In genomic region chr3:41424142-41424939, GRCm38 (mm10) we compare ENCODE assay signal across 15 mouse cellular contexts.
DNase-seq lines count a peak whose midpoint lies in the region; ATAC-seq and TF ChIP-seq lines count a peak whose summit lies in the region.
"Had no signal": no experiment of that assay in that cellular context is flagged by ENCODE, and none has a peak within 500 bp of the region (broad histone marks: within the 10 kb centered on the region; RNA-seq: fewer than 3 reads in every experiment).

No protein-coding gene starts in this region.

- H3K9me3 ChIP-seq in forebrain, embryonic 12.5 days: no peaks in the 10 kb centered on the region
- H3K9me3 ChIP-seq in forebrain, embryonic 13.5 days (replicated peaks): no peaks in the 10 kb centered on the region
- H3K9me3 ChIP-seq in liver, postnatal 0 days (ENCODE audit: low read length): no peaks in the 10 kb centered on the region
- H3K9me3 ChIP-seq in G1E (replicated peaks): no peaks in the 10 kb centered on the region
- H3K9me3 ChIP-seq in midbrain, embryonic 13.5 days: no peaks in the 10 kb centered on the region
- H3K9me3 ChIP-seq: limb, embryonic 15.5 days had no signal

- no peak overlapping the region for H3K4me2 ChIP-seq in forebrain, embryonic 12.5 days
- no peak overlapping the region for H3K4me2 ChIP-seq in forebrain, embryonic 13.5 days
- no peak overlapping the region for H3K4me2 ChIP-seq in liver, postnatal 0 days (ENCODE audit: low read depth, low read length)
- no peak overlapping the region for H3K4me2 ChIP-seq in midbrain, embryonic 13.5 days (replicated peaks)
- H3K4me2 ChIP-seq: limb, embryonic 15.5 days had no signal

- H3K4me3 ChIP-seq in forebrain, embryonic 12.5 days (replicated peaks): no peak overlapping the region
- H3K4me3 ChIP-seq in forebrain, embryonic 13.5 days: no peak overlapping the region
- no peak overlapping the region for H3K4me3 ChIP-seq in liver, postnatal 0 days (ENCODE audit: low read depth, low read length)
- peak overlapping the region; percentile 46; the same call in 1 of the 2 replicates for H3K4me3 ChIP-seq in G1E (ENCODE audit: low read depth, low read length)
- H3K4me3 ChIP-seq in midbrain, embryonic 13.5 days (replicated peaks): no peak overlapping the region
- H3K4me3 ChIP-seq: limb, embryonic 15.5 days had no signal

- no peaks in the 10 kb centered on the region for H3K27me3 ChIP-seq in forebrain, embryonic 12.5 days
- H3K27me3 ChIP-seq in forebrain, embryonic 13.5 days: no peaks in the 10 kb centered on the region
- no peaks in the 10 kb centered on the region for H3K27me3 ChIP-seq in liver, postnatal 0 days (ENCODE audit: insufficient read depth, low read length)
- H3K27me3 ChIP-seq in G1E (ENCODE audit: insufficient read depth, low read length): no peaks in the 10 kb centered on the region
- H3K27me3 ChIP-seq in midbrain, embryonic 13.5 days: 0 out of 2 replicates have a peak, but pooled peaks cover 4% of the 10 kb centered on the region
- H3K27me3 ChIP-seq: limb, embryonic 15.5 days had no signal

- H3K9ac ChIP-seq in forebrain, embryonic 12.5 days: no peak overlapping the region
- no peak overlapping the region for H3K9ac ChIP-seq in forebrain, embryonic 13.5 days
- H3K9ac ChIP-seq in liver, postnatal 0 days (replicated peaks): no peak overlapping the region
- H3K9ac ChIP-seq in midbrain, embryonic 13.5 days (replicated peaks): no peak overlapping the region
- H3K9ac ChIP-seq: limb, embryonic 15.5 days had no signal

- H3K27ac ChIP-seq in forebrain, embryonic 12.5 days: no peak overlapping the region
- no peak overlapping the region for H3K27ac ChIP-seq in forebrain, embryonic 13.5 days
- H3K27ac ChIP-seq in liver, postnatal 0 days (ENCODE audit: low read depth): no peak overlapping the region
- no peak overlapping the region for H3K27ac ChIP-seq in midbrain, embryonic 13.5 days
- H3K27ac ChIP-seq: limb, embryonic 15.5 days had no signal

- H3K36me3 ChIP-seq in forebrain, embryonic 12.5 days (replicated peaks): no peaks in the 10 kb centered on the region
- no peaks in the 10 kb centered on the region for H3K36me3 ChIP-seq in forebrain, embryonic 13.5 days (ENCODE audit: poor library complexity, severe bottlenecking)
- no peaks in the 10 kb centered on the region for H3K36me3 ChIP-seq in liver, postnatal 0 days (replicated peaks; ENCODE audit: insufficient read depth, low read length)
- H3K36me3 ChIP-seq in G1E (replicated peaks): no peaks in the 10 kb centered on the region
- no peaks in the 10 kb centered on the region for H3K36me3 ChIP-seq in midbrain, embryonic 13.5 days
- H3K36me3 ChIP-seq: limb, embryonic 15.5 days had no signal

- no peak for TF ChIP-seq EP300 in liver, postnatal 0 days (IDR thresholded peaks at IDR 0.05; ENCODE audit: low read depth)

- 0 out of 2 replicates have a peak, but pooled peaks have one; percentile 44 for ATAC-seq in forebrain, embryonic 12.5 days (ENCODE audit: low FRiP score)
- no peak; the same call in 1 of the 2 replicates for ATAC-seq in forebrain, embryonic 13.5 days
- ATAC-seq in liver, postnatal 0 days: no peak
- no peak for ATAC-seq in G1E (ENCODE audit: extremely low read depth, insufficient number of reproducible peaks, low FRiP score, poor library complexity, severe bottlenecking)
- 0 out of 2 replicates have a peak, but pooled peaks have one; percentile 43 for ATAC-seq in midbrain, embryonic 13.5 days

- DNase-seq in liver: peak; percentile 4
- DNase-seq in liver, postnatal 0 days: no peak
- peak; percentile 43 for DNase-seq in G1E (ENCODE audit: low spot score)
- DNase-seq in left cerebral cortex, adult 18-20 months (ENCODE audit: low spot score in 2 of 2): no peak
- DNase-seq in yolk sac, embryonic 10.5 days (ENCODE audit: low spot score): no peak
- DNase-seq: adrenal gland, adult 8-10 months; B cell, adult 2 months; kidney, adult 9 months; layer of hippocampus, postnatal 36 days; lung, postnatal 10 days; thymus, adult 18-20 months had no signal

- peaks cover 12% of the 10 kb centered on the region for H3K4me1 ChIP-seq in forebrain, embryonic 12.5 days
- H3K4me1 ChIP-seq in forebrain, embryonic 13.5 days: peaks cover 10% of the 10 kb centered on the region
- H3K4me1 ChIP-seq in liver, postnatal 0 days (ENCODE audit: insufficient read depth): no peaks in the 10 kb centered on the region
- peaks cover 51% of the 10 kb centered on the region for H3K4me1 ChIP-seq in G1E (ENCODE audit: insufficient read depth, low read depth, low read length)
- peaks cover 7% of the 10 kb centered on the region; the same call in 1 of the 2 replicates for H3K4me1 ChIP-seq in midbrain, embryonic 13.5 days (replicated peaks)

- no peak for TF ChIP-seq CTCF in liver, postnatal 0 days (IDR thresholded peaks at IDR 0.05; ENCODE audit: low read depth)
- no peak for TF ChIP-seq CTCF in G1E (IDR thresholded peaks at IDR 0.05; ENCODE audit: low read depth, low read length)

- WGBS in forebrain, embryonic 12.5 days: 19% methylated on average over 10 of the region's 10 CpGs
- 26% methylated on average over 10 of the region's 10 CpGs for WGBS in forebrain, embryonic 13.5 days
- 18% methylated on average over 10 of the region's 10 CpGs for WGBS in liver, postnatal 0 days (ENCODE audit: insufficient replicate concordance)
- WGBS in midbrain, embryonic 13.5 days: 13% methylated on average over 10 of the region's 10 CpGs

Comparison
In these comparisons a context has a peak if more than half of its experiments do, and no peak if none do; other contexts are left out.
1. ATAC-seq: peak in forebrain, embryonic 12.5 days (single experiment) and midbrain, embryonic 13.5 days (single experiment); none in forebrain, embryonic 13.5 days (single experiment), liver, postnatal 0 days (single experiment) and G1E (single experiment).
2. DNase-seq: peak in liver (single experiment) and G1E (single experiment); none in liver, postnatal 0 days (single experiment), left cerebral cortex, adult 18-20 months (0 of 2) and yolk sac, embryonic 10.5 days (single experiment).